Mouse (Mus musculus) right cerebral cortex, postnatal 14 days (tissue): ENCODE results near the gene Asb18.

Experiments used
- DNase-seq: peaks from one replicate; pipeline ENCODE4 v3.0.0; 2022

The Asb18 gene

GRCm38 (mm10) chr1:89969714-89970110 lies 44.8 kb downstream of the Asb18 start:
- no peak for DNase-seq

- DNase-seq = no peak
Observed at GRCm38 (mm10) chr1:89969072-89969713, 45.3 kb downstream of the Asb18 start.

- DNase-seq = peak; percentile 77
Observed at GRCm38 (mm10) chr1:89968111-89968851, 46.2 kb downstream of the Asb18 start.

- no peak for DNase-seq
Observed at GRCm38 (mm10) chr1:89967585-89967984, 46.9 kb downstream of the Asb18 start.

- DNase-seq = no peak
Observed at GRCm38 (mm10) chr1:89964426-89964825, 50.0 kb downstream of the Asb18 start.

- no peak for DNase-seq
Observed at GRCm38 (mm10) chr1:89963296-89963695, 51.2 kb downstream of the Asb18 start.

GRCm38 (mm10) chr1:89962092-89962491 lies 52.4 kb downstream of the Asb18 start:
- DNase-seq = no peak

GRCm38 (mm10) chr1:89959393-89959792 lies 55.1 kb downstream of the Asb18 start:
- DNase-seq = no peak

GRCm38 (mm10) chr1:89943202-89943601 lies 71.3 kb downstream of the Asb18 start:
- peak; percentile 71 for DNase-seq

- DNase-seq = no peak
Observed at GRCm38 (mm10) chr1:89942395-89942976, 72.0 kb downstream of the Asb18 start.

GRCm38 (mm10) chr1:89941701-89942381 lies 72.6 kb downstream of the Asb18 start:
- no peak for DNase-seq

GRCm38 (mm10) chr1:89940961-89941524 lies 73.4 kb downstream of the Asb18 start:
- DNase-seq = no peak

- DNase-seq = peak; percentile 58
Observed at GRCm38 (mm10) chr1:89939981-89940726, 74.3 kb downstream of the Asb18 start.

GRCm38 (mm10) chr1:89939596-89939960 lies 74.9 kb downstream of the Asb18 start:
- no peak for DNase-seq

- no peak for DNase-seq
Observed at GRCm38 (mm10) chr1:89938884-89939595, 75.4 kb downstream of the Asb18 start.

- no peak for DNase-seq
Observed at GRCm38 (mm10) chr1:89935493-89936348, 78.7 kb downstream of the Asb18 start.

GRCm38 (mm10) chr1:89934316-89935260 lies 79.9 kb downstream of the Asb18 start:
- no peak for DNase-seq

GRCm38 (mm10) chr1:89933786-89934185 lies 80.7 kb downstream of the Asb18 start:
- no peak for DNase-seq

GRCm38 (mm10) chr1:89933028-89933427 lies 81.4 kb downstream of the Asb18 start:
- DNase-seq = no peak

GRCm38 (mm10) chr1:89932616-89933015 lies 81.8 kb downstream of the Asb18 start:
- no peak for DNase-seq
